Mouse (Mus musculus) forebrain, embryonic 15.5 days (tissue): Measurements from ENCODE around the gene Eif4b. TPM values are rescaled to one million over a fixed set of nuclear protein-coding genes. Genes with fewer than 3 reads are reported as not detected.

Experiments
- ATAC-seq: fragments of 200-750 bp; cut with Nextera tagmentation; replicated peaks from 2 replicates; pipeline ENCODE4 v1.8.0; 2017; ENCODE audit warnings: mild to moderate bottlenecking, moderate TSS enrichment, moderate library complexity
- H3K27ac ChIP-seq: fragments of 300-500 bp; sonication (generic); replicated peaks from 2 replicates; pipeline ENCODE4 v1.5.1; 2015; ENCODE audit warnings: mild to moderate bottlenecking, inconsistent platforms
- H3K27me3 ChIP-seq: fragments of 300-500 bp; sonication (generic); 2 replicates; pipeline ENCODE4 v1.6.1; 2015; ENCODE audit warnings: inconsistent platforms
- H3K36me3 ChIP-seq: fragments of 300-500 bp; sonication (generic); 2 replicates; pipeline ENCODE4 v1.6.1; 2015; ENCODE audit warnings: mild to moderate bottlenecking, inconsistent platforms
- H3K4me1 ChIP-seq: fragments of 300-500 bp; sonication (generic); 2 replicates; pipeline ENCODE4 v1.6.1; 2015; ENCODE audit warnings: inconsistent platforms
- H3K4me2 ChIP-seq: fragments of 300-500 bp; sonication (generic); replicated peaks from 2 replicates; pipeline ENCODE4 v1.6.1; 2015; ENCODE audit warnings: mild to moderate bottlenecking, inconsistent platforms
- H3K4me3 ChIP-seq: fragments of 300-500 bp; sonication (generic); 2 replicates; pipeline ENCODE4 v1.5.1; 2015; ENCODE audit warnings: mild to moderate bottlenecking, inconsistent platforms
- H3K9ac ChIP-seq: fragments of 300-500 bp; sonication (generic); replicated peaks from 2 replicates; pipeline ENCODE4 v1.6.1; 2015; ENCODE audit warnings: mild to moderate bottlenecking, inconsistent platforms
- H3K9me3 ChIP-seq: fragments of 300-500 bp; sonication (generic); 2 replicates; pipeline ENCODE4 v1.6.1; 2016; ENCODE audit warnings: inconsistent platforms
- WGBS: fragments of 180-500 bp; shearing (Covaris S2); methylation state at CpG from one replicate; pipeline ENCODE4 v1.1.7; 2015; ENCODE audit warnings: mixed read lengths; 5-methylcytosine and 5-hydroxymethylcytosine counted together
- polyA plus RNA-seq: library from polyadenylated mRNA; unstranded; fragments of >200 nt; fragmentation: Nextera tagmentation; extraction: Ambion mirVana; gene quantifications from 2 replicates; pipeline ENCODE4 v1.2.1, GENCODE M21; 2015

Gene Eif4b
- polyA plus RNA-seq, 1 experiment from 2014 or later: 98.9 TPM

GRCm38 (mm10) chr15:102114651-102115260 is 41.2 kb downstream of the Eif4b start:
- Histone ChIP-seq H3K9ac (no peak overlapping the region), H3K9me3 (no peaks in the 10 kb centered on the region), H3K27ac (no peak overlapping the region), H3K36me3 (peaks cover 22% of the 10 kb centered on the region; the same call in 1 of the 2 replicates), H3K27me3 (no peaks in the 10 kb centered on the region), H3K4me2 (no peak overlapping the region), H3K4me3 (no peak overlapping the region), H3K4me1 (peaks cover 34% of the 10 kb centered on the region)
- WGBS: 86% methylated on average over 7 of the region's 7 CpGs
- no peak for ATAC-seq

DNA sequence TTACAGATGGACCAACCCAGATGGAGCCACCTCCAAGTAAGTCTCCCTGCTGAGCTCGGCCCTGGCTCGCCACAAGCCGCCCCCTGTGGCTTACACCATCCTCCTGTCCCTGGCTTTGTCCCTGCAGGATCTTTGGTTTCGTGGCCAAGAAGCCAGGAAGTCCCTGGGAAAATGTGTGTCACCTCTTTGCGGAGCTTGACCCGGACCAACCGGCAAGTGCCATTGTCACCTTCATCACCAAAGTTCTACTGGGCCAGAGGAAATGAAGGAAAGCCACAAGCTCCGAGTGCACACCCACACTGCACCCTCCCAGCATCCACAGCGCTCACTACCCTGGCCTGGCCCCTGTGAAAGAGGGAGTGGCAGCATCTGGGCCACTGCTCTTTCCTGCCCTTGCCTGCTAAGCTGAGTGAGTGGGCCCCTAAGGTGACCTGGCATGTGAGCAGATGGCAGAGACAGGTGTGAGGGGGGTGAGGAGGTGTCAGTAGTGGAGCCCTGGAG is 42.2 kb downstream of the Eif4b start:
- no peak for ATAC-seq
- H3K9ac ChIP-seq: no peak overlapping the region
- H3K9me3 ChIP-seq: no peaks in the 10 kb centered on the region
- peaks cover 39% of the 10 kb centered on the region for H3K4me1 ChIP-seq
- H3K4me3 ChIP-seq: no peak overlapping the region
- peak overlapping the region; percentile 77 for H3K27ac ChIP-seq
- H3K4me2 ChIP-seq: no peak overlapping the region
- no peaks in the 10 kb centered on the region for H3K27me3 ChIP-seq
- WGBS: 61% methylated on average over 9 of the region's 9 CpGs
- peaks cover 22% of the 10 kb centered on the region; the same call in 1 of the 2 replicates for H3K36me3 ChIP-seq

GRCm38 (mm10) chr15:102116753-102117415 is 43.3 kb downstream of the Eif4b start:
- Histone ChIP-seq H3K27ac (peak overlapping the region; percentile 77), H3K9ac (no peak overlapping the region), H3K4me2 (no peak overlapping the region; the same call in 1 of the 2 replicates), H3K36me3 (peaks cover 29% of the 10 kb centered on the region), H3K4me3 (no peak overlapping the region), H3K27me3 (no peaks in the 10 kb centered on the region), H3K4me1 (peaks cover 39% of the 10 kb centered on the region), H3K9me3 (no peaks in the 10 kb centered on the region)
- 43% methylated on average over 11 of the region's 11 CpGs for WGBS
- ATAC-seq: peak; percentile 70

DNA sequence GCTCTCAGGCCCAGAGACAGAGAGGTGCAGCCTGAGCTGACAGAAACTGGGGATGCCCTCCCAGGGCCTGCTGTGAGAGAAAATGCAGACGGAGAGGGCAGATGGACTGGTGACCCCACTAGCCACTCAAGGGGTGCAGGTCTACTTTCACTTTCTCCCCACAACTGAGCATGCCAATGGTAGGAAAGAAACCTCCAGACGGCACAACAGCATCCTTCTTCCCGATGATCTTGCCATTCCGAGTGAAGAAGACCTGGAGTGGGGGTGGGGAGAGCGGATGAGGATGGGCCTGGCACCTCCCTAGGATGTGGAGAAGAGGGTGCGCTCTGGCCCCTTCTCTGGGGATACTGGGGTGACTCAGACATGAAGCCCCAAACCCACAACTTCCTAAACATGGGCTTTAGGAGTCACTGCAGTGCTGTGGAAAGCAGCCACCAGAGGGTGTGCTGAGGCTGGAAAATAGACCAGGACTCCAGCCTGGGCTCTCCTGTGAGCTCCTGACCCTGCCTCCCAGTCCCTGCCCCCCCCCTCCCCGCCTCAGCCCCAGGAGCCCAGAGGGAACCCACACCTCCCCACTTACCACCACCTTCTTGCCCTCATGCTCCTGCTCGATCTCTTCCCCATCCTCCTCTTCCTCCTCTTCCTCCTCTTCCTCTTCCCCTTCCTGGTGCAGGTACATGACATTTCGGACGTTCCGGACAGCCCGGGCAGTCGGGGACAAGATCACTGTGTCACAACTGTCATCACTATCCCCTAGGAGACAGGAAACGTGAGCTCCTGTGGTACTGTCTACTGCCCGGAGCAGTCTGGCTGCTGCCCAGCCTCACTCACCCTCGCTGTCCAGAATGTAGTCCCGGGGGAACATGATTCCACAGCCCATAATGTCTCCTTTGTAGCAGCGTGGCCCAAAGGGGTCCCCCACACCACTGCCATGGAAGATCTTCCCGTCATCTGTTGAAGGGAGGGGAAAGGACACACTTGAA is 44.2 kb downstream of the Eif4b start:
- peaks cover 39% of the 10 kb centered on the region for H3K4me1 ChIP-seq
- no peaks in the 10 kb centered on the region for H3K9me3 ChIP-seq
- no peak overlapping the region for H3K4me2 ChIP-seq
- H3K27ac ChIP-seq: peak overlapping the region; percentile 77
- H3K36me3 ChIP-seq: peaks cover 32% of the 10 kb centered on the region
- no peaks in the 10 kb centered on the region for H3K27me3 ChIP-seq
- no peak overlapping the region for H3K4me3 ChIP-seq
- no peak overlapping the region for H3K9ac ChIP-seq
- ATAC-seq: no peak
- WGBS: 77% methylated on average over 19 of the region's 19 CpGs

DNA sequence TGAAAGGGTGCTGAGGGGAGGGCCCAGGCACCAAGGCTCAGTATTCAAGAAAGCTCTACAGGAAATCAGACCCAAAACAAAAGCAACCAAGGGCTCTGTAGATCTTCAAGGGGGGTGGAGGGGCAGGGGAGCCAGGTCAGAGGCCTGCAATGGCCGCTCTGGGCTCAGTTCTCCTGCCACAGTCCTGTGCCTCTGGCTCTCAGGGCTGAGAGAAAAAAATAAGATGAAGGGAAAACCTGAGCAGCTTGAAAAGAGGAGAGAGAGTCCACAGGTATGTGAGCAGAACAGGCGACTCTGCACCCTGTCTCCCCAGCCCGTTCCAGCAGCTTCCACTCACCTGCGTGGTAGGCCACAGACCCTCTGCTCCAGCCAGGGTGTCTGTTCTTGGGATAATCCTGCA is 45.0 kb downstream of the Eif4b start:
- Histone ChIP-seq H3K36me3 (peaks cover 34% of the 10 kb centered on the region), H3K9ac (0 out of 2 replicates have a peak overlapping the region, but pooled peaks have one; percentile 10), H3K4me3 (no peak overlapping the region), H3K9me3 (no peaks in the 10 kb centered on the region), H3K4me2 (no peak overlapping the region), H3K4me1 (peaks cover 39% of the 10 kb centered on the region), H3K27me3 (no peaks in the 10 kb centered on the region), H3K27ac (no peak overlapping the region)
- no peak for ATAC-seq
- 82% methylated on average over 4 of the region's 4 CpGs for WGBS

GRCm38 (mm10) chr15:102119121-102119830 is 45.7 kb downstream of the Eif4b start:
- H3K27ac ChIP-seq: 0 out of 2 replicates have a peak overlapping the region, but pooled peaks have one; percentile 19
- peaks cover 39% of the 10 kb centered on the region for H3K4me1 ChIP-seq
- H3K4me3 ChIP-seq: no peak overlapping the region
- 79% methylated on average over 8 of the region's 8 CpGs for WGBS
- H3K36me3 ChIP-seq: peaks cover 34% of the 10 kb centered on the region
- H3K9me3 ChIP-seq: no peaks in the 10 kb centered on the region
- ATAC-seq: no peak
- H3K27me3 ChIP-seq: no peaks in the 10 kb centered on the region
- no peak overlapping the region for H3K9ac ChIP-seq
- H3K4me2 ChIP-seq: no peak overlapping the region

- H3K9me3 ChIP-seq: no peaks in the 10 kb centered on the region
- 61% methylated on average over 2 of the region's 2 CpGs for WGBS
- peaks cover 39% of the 10 kb centered on the region for H3K36me3 ChIP-seq
- 0 out of 2 replicates have a peak overlapping the region, but pooled peaks have one; percentile 2 for H3K27ac ChIP-seq
- no peak overlapping the region for H3K4me2 ChIP-seq
- no peak overlapping the region for H3K4me3 ChIP-seq
- peaks cover 39% of the 10 kb centered on the region for H3K4me1 ChIP-seq
- no peak for ATAC-seq
- H3K9ac ChIP-seq: no peak overlapping the region
- H3K27me3 ChIP-seq: no peaks in the 10 kb centered on the region
Observed at GRCm38 (mm10) chr15:102119831-102120170, 46.2 kb downstream of the Eif4b start.

- peaks cover 38% of the 10 kb centered on the region for H3K4me1 ChIP-seq
- no peak overlapping the region for H3K4me3 ChIP-seq
- H3K27me3 ChIP-seq: no peaks in the 10 kb centered on the region
- WGBS: 79% methylated on average over 5 of the region's 5 CpGs
- no peaks in the 10 kb centered on the region for H3K9me3 ChIP-seq
- no peak overlapping the region for H3K4me2 ChIP-seq
- no peak overlapping the region for H3K9ac ChIP-seq
- ATAC-seq: no peak
- H3K36me3 ChIP-seq: peaks cover 45% of the 10 kb centered on the region
- no peak overlapping the region for H3K27ac ChIP-seq
Observed at GRCm38 (mm10) chr15:102120530-102120929, 47.0 kb downstream of the Eif4b start.

DNA sequence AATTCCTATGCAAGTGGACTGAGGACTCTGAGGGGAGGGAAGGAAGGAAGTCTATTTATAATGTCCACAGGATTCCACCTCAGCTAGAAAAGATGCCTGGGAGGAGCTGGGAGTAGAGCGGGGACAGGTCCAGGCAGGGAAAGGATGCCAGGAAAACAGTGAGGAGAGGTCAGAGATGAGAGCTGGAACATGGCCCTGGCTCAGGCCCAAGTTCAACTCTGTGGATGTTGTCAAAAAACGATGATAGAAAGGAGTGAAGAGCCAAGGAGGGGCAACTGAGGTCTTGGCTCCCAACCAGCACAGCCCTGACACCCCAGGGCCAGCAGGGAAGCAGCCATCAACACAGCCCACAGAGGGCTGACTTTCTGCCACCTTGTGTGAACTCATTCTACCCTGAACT is 52.7 kb downstream of the Eif4b start:
- Histone ChIP-seq H3K9ac (no peak overlapping the region), H3K9me3 (no peaks in the 10 kb centered on the region), H3K27ac (no peak overlapping the region), H3K27me3 (no peaks in the 10 kb centered on the region), H3K36me3 (peaks cover 72% of the 10 kb centered on the region), H3K4me3 (no peak overlapping the region), H3K4me1 (no peaks in the 10 kb centered on the region), H3K4me2 (no peak overlapping the region)
- no peak for ATAC-seq
- WGBS: 73% methylated on average over 2 of the region's 2 CpGs

DNA sequence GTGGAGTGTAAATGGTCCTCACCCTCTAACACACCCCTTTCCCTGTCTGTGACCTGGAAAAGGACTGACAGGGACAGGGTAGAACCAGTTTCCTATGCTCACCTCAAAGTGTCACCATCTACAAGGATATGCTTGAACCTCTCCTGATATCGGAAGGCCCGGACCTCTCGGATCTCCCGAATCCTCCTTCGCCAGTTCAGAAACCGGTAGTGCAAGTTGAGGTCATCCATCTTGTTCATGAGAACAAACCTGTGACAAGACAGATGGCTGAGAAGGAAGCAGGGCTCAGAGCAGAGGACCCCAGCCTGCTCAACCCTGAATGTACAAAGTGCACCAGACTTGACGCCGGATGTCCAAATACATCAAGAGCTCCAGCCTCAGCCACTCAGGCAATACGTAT is 59.7 kb downstream of the Eif4b start:
- Histone ChIP-seq H3K27ac (no peak overlapping the region), H3K9me3 (no peaks in the 10 kb centered on the region), H3K4me1 (peaks cover 21% of the 10 kb centered on the region), H3K9ac (no peak overlapping the region), H3K4me2 (no peak overlapping the region), H3K36me3 (peaks cover 45% of the 10 kb centered on the region), H3K4me3 (no peak overlapping the region), H3K27me3 (no peaks in the 10 kb centered on the region)
- 93% methylated on average over 9 of the region's 9 CpGs for WGBS
- no peak for ATAC-seq

- Histone ChIP-seq H3K4me2 (peak overlapping the region; percentile 77), H3K9me3 (no peaks in the 10 kb centered on the region), H3K4me3 (peak overlapping the region; percentile 98; the same call in 1 of the 2 replicates), H3K27ac (no peak overlapping the region), H3K9ac (no peak overlapping the region; the same call in 1 of the 2 replicates), H3K4me1 (peaks cover 21% of the 10 kb centered on the region), H3K27me3 (no peaks in the 10 kb centered on the region), H3K36me3 (peaks cover 32% of the 10 kb centered on the region)
- no peak for ATAC-seq
- WGBS: 93% methylated on average over 2 of the region's 2 CpGs
Observed at GRCm38 (mm10) chr15:102134709-102135108, 61.1 kb downstream of the Eif4b start.
